Mouse (Mus musculus): ENCODE data around the gene Sco2. TPM values are rescaled to one million over a fixed set of nuclear protein-coding genes. Genes with fewer than 3 reads are reported as not detected.
A peak's percentile ranks its signal among the peaks of the same experiment; 100 is the strongest.

The Sco2 gene
- total RNA-seq, 1 experiment from 2014 or later = 5.4 TPM

GRCm38 (mm10) chr15:89339696-89340095, 34.0 kb downstream of the Sco2 start:
- ATAC-seq (ENCODE audit: extremely low read depth, insufficient number of reproducible peaks, low FRiP score, poor library complexity, severe bottlenecking) = peak; percentile 57; the same call in 1 of the 2 replicates

- no peak for ATAC-seq (ENCODE audit: extremely low read depth, insufficient number of reproducible peaks, low FRiP score, poor library complexity, severe bottlenecking)
Observed at GRCm38 (mm10) chr15:89336422-89336821, 37.2 kb downstream of the Sco2 start.

GRCm38 (mm10) chr15:89334774-89335537, 38.7 kb downstream of the Sco2 start:
- no peak for ATAC-seq (ENCODE audit: extremely low read depth, insufficient number of reproducible peaks, low FRiP score, poor library complexity, severe bottlenecking)

GRCm38 (mm10) chr15:89334271-89334670, 39.4 kb downstream of the Sco2 start, which contains the start of gene Miox:
TSS of gene Miox (plus strand) at chr15:89334398.
- ATAC-seq (ENCODE audit: extremely low read depth, insufficient number of reproducible peaks, low FRiP score, poor library complexity, severe bottlenecking) = no peak

GRCm38 (mm10) chr15:89326441-89326840, 47.2 kb downstream of the Sco2 start:
- ATAC-seq (ENCODE audit: extremely low read depth, insufficient number of reproducible peaks, low FRiP score, poor library complexity, severe bottlenecking) = no peak

- no peak for ATAC-seq (ENCODE audit: extremely low read depth, insufficient number of reproducible peaks, low FRiP score, poor library complexity, severe bottlenecking)
Observed at GRCm38 (mm10) chr15:89323656-89324055, 50.0 kb downstream of the Sco2 start.

- no peak for ATAC-seq (ENCODE audit: extremely low read depth, insufficient number of reproducible peaks, low FRiP score, poor library complexity, severe bottlenecking)
Observed at GRCm38 (mm10) chr15:89322670-89323522, 50.8 kb downstream of the Sco2 start, which contains the start of gene Adm2. TSS of gene Adm2 (plus strand) at chr15:89322720.

Other genes with a start within 250 kb of the Sco2 start
- 53.8 and 58.4 TPM in 2 replicates for gene Hdac10, start 245.1 kb downstream of the Sco2 start, total RNA-seq (2017)
- gene Mapk12, start 233.1 kb downstream of the Sco2 start, total RNA-seq (2017) = 6.9 and 9.0 TPM in 2 replicates
- 47.4 and 48.7 TPM in 2 replicates for gene Mapk11, start 224.2 kb downstream of the Sco2 start, total RNA-seq (2017)
- gene Plxnb2, start 193.1 kb downstream of the Sco2 start, total RNA-seq (2017) = 15.7 and 18.9 TPM in 2 replicates
- 14.3 and 14.5 TPM in 2 replicates for gene Dennd6b, start 177.3 kb downstream of the Sco2 start, total RNA-seq (2017)
- 40.1 and 41.9 TPM in 2 replicates for gene Ppp6r2, start 162.3 kb downstream of the Sco2 start, total RNA-seq (2017)
- 116 and 134 TPM in 2 replicates for gene Sbf1, start 58.5 kb downstream of the Sco2 start, total RNA-seq (2017)
- not detected in 2 replicates for gene Adm2, start 51.1 kb downstream of the Sco2 start, total RNA-seq (2017)
- gene Miox, start 39.4 kb downstream of the Sco2 start, total RNA-seq (2017) = not detected in 2 replicates
- gene Lmf2, start 18.2 kb downstream of the Sco2 start, total RNA-seq (2017) = 30.7 and 41.3 TPM in 2 replicates
- gene Ncaph2, start 18.1 kb downstream of the Sco2 start, total RNA-seq (2017) = 75.0 and 93.6 TPM in 2 replicates
- gene Tymp, start 3.2 kb upstream of the Sco2 start, total RNA-seq (2017) = 0.23 and 0.86 TPM in 2 replicates
- not detected in 2 replicates for gene Odf3b, start 5.4 kb upstream of the Sco2 start, total RNA-seq (2017)
- gene Klhdc7b, start 11.1 kb upstream of the Sco2 start, total RNA-seq (2017) = not detected in 2 replicates
- not detected in 2 replicates for gene Syce3, start 36.7 kb upstream of the Sco2 start, total RNA-seq (2017)
- gene Cpt1b, start 52.0 kb upstream of the Sco2 start, total RNA-seq (2017) = 6.3 and 6.8 TPM in 2 replicates
- gene C730034F03Rik, start 55.7 kb upstream of the Sco2 start, total RNA-seq (2017) = 32.0 TPM in 2 replicates
- 1.1 and 1.3 TPM in 2 replicates for gene Gm44502, start 55.9 kb upstream of the Sco2 start, total RNA-seq (2017)
- gene Chkb, start 56.1 kb upstream of the Sco2 start, total RNA-seq (2017) = 108 and 124 TPM in 2 replicates
- gene Mapk8ip2, start 80.1 kb upstream of the Sco2 start, total RNA-seq (2017) = not detected in 2 replicates
- gene Arsa, start 103.6 kb upstream of the Sco2 start, total RNA-seq (2017) = 13.3 and 14.2 TPM in 2 replicates
- gene Shank3, start 125.8 kb upstream of the Sco2 start, total RNA-seq (2017) = 0.37 TPM in 1 of 2 replicates, not detected in the other
- not detected in 2 replicates for gene Acr, start 194.5 kb upstream of the Sco2 start, total RNA-seq (2017)
- gene Rabl2, start 218.1 kb upstream of the Sco2 start, total RNA-seq (2017) = 1.7 TPM in 1 of 2 replicates, not detected in the other

Data from neutrophil, adult 5-6 weeks (primary cell).